Mouse (Mus musculus) monocyte, adult 2 months (primary cell): ENCODE measurements around the gene Tbc1d12.
"Not testable (repeated sequence)": the region's sequence is repeated elsewhere in the genome, so short reads cannot be mapped to it uniquely, and the experiment has no call there.

Experiments
- DNase-seq, 2 experiments: peaks; one replicate each; pipeline ENCODE4 v3.0.0; 2022; ENCODE audit warnings: low spot score in 2 of 2, low read depth in 1 of 2

The Tbc1d12 gene

GRCm38 (mm10) chr19:38836438-38837170 is at the start of gene Tbc1d12:
TSS of gene Tbc1d12 (plus strand) at chr19:38836579.
- DNase-seq = peak; percentile 61 to 77

GRCm38 (mm10) chr19:38787756-38788155 is 48.6 kb upstream of the Tbc1d12 start:
- DNase-seq = no peak

DNA sequence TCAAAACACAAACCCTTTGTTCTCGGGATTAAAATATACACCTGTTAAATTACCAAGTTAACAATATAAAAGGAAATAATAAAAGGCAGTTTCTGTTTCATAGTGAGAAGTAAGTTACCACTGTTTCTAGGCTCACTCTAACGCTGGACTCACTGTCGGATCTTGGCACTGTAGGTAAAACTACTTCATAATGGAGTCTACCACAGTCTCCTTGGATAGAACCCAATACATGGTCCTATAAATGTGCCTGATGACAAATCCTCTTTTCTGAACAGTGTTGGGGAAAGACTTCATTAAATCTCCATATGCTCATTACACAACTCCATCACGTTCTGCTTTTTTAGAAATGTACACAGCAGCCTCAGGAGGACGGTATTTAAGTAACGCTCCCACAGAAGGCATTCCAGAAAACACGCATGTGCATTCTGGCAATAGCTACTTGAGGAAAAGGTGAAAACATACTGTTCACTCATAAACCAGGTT is 42.8 kb upstream of the Tbc1d12 start:
- no peak for DNase-seq

DNA sequence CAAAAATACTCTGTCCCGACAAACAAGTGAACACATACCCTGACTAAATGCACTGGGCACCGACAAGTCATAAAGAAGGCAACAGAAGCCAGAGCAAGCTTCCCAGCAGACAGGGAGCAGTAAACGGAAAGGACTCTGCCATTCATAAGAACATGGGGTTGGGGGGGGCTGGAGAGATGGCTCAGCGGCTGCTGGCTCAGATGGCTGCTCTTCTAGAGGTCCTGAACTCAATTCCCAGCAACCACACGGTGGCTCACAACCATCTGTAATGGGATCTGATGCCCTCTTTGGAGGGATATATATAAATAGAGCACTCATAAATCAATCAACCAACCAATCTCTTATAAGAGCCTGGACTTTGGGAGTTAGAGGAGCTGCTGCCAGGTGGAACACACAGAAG is 39.8 kb upstream of the Tbc1d12 start:
- DNase-seq = no peak

- no peak for DNase-seq
These were observed 38.1 kb upstream of the Tbc1d12 start for GRCm38 (mm10) chr19:38798291-38798690.

GRCm38 (mm10) chr19:38798801-38799200 is 37.6 kb upstream of the Tbc1d12 start:
- DNase-seq = no peak

DNA sequence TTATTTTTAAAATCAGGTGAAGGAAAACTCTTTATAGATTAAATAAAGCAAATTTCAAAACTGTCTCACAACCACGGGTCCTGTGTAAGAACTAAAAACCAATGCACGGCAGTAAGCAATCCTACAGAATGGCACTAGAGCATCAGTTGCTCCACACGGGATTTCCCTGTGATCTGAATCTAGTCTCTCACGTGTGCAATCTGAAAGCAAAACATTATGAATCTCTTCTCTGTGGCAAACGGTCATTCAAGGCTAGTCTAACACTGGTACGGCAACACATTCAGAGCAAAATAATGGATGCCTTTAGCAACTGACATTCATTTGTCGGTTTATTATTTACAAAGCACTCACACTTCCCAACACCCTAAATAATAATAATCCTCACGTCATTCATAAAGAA is 18.2 kb upstream of the Tbc1d12 start:
- DNase-seq = no peak

DNA sequence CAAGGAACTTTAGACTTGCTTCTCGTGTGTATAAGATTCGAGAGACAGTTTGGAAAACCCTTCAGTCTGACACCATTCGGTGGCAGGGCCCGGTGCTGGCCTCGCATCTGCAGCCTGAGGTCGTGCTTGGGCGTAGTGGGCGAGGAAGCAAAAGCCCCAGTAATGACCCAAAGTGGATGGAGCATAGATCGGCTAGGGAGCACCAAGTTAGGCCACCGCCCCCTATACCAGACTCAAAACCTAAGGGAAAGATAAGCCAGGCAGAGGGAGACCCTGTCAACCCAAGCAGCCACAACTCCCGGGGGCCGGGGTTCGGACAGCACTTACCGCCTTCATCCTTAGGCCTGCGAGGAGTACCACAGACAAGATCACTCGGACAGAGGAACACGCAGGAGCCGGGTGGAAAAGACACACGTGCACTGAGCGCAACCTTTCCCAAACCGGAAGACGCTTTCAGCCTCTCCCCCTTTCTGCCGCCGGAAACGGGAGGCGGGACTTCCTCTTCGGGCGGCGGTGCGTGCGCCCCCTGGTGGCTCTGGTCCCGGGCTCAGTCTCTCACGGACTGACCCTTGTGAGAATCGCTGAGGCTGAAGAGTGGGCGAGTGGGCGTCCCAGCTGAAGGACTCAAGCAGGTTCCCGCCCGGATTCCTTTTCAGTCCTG is 17.5 kb upstream of the Tbc1d12 start, which contains the start of gene Noc3l:
Noc3l (minus strand) TSS at position 472 of the 661 bp plus-strand sequence.
- peak; percentile 81 to 91 for DNase-seq

- DNase-seq = no peak
These were observed 17.0 kb upstream of the Tbc1d12 start for GRCm38 (mm10) chr19:38819427-38819802.

DNA sequence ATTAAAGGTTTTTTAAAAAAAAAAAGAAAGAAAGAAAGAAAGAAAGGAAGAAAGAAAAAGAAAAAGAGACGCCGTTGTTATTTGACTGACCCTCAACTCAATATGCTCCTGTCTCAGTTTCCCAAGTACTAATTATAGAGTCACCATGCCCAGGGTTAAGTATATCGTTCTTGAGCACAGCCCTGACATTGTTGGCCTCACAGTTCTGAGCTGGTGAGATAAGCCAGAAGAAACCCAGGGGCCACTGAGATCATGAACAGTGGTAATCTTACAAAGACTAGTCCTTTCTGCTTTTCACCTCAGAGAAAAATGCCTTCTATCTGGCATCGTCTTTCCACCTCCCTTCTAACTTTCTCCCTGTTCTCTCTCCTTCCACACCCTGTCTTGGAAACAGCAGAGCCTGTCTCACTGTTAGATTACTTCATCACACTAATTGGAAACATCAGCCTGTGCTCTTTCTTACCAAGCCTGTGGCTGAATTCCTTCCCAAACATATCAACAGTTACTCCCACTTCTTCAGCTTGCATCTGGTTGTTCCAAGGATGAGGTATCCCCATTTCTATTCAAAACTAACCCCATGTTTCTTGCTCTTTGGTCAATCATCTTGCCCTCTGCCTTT is 16.1 kb upstream of the Tbc1d12 start:
- DNase-seq = no peak

- no peak for DNase-seq
These were observed 3.2 kb upstream of the Tbc1d12 start for GRCm38 (mm10) chr19:38833224-38833623.

GRCm38 (mm10) chr19:38836084-38836437 is 318 bp upstream of the Tbc1d12 start:
- no peak for DNase-seq

DNA sequence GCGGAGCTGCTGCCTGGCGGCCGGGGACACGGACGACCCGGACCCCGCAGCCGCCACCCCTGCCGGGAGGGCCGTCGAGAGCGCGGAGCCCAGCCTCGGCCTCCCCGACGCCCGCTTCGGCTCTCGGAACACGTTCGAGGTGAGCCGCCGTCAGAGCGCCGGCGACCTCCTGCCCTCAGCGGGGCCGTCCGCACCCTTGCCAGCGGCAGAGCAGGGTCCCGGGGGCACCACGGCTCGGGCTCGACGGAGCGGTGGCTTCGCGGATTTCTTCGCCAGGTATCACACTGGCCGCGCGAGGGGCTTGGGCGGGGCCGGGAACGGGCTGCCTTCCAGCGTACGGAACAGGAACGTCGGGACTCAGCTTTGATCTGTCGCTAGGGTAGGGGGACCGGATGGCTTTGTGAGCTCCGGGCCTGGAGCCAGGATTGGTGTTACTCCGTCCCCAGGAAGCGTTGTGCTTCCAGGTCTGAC is 827 bp downstream of the Tbc1d12 start:
- peak in 1 of 2 experiments; percentile 1 for DNase-seq

GRCm38 (mm10) chr19:38844817-38845216 is 8.4 kb downstream of the Tbc1d12 start:
- DNase-seq = no peak

- no peak for DNase-seq
These were observed 10.0 kb downstream of the Tbc1d12 start for GRCm38 (mm10) chr19:38846373-38846772.

- DNase-seq = no peak
These were observed 21.8 kb downstream of the Tbc1d12 start for GRCm38 (mm10) chr19:38858224-38858623.

DNA sequence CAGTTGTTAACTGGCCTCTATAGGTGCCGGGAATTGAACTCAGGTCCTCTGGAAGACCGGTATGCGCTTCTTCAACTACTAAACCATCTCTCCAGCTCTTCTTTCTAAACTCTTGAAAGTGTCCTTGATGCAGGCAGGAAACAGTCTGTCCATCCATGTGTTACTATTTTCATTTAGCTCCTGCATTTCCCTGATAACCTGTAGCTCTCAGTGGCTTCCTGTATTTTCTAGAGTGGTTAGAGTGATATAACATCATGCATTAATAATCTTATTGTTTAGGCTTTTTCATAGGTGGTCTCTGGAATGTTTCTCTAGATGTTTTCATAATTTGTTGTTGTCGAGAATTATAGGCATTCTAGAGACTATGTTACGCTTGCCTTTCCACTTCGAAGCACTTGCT is 26.1 kb downstream of the Tbc1d12 start:
- no peak for DNase-seq

- DNase-seq = not testable (repeated sequence)
These were observed 38.4 kb downstream of the Tbc1d12 start for GRCm38 (mm10) chr19:38874825-38875224.

DNA sequence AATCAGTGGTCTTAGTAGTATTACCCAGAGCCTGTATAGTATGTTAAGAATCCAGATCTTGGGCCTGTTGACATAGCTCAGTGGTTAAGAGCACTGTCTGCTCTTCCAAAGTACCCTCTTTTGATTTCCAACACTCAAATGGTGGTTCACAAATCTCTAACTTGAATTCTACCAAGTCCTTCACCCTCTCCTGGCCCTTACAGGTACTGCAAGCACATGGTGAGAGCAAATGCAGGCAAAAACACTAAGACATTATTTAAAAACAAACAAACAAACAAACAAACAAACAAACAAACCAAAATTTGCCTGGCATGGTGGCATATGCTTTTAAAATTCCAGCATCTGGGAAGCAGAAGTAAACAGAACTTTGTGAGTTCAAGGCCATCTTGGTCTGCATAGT is 43.9 kb downstream of the Tbc1d12 start:
- no peak for DNase-seq

DNA sequence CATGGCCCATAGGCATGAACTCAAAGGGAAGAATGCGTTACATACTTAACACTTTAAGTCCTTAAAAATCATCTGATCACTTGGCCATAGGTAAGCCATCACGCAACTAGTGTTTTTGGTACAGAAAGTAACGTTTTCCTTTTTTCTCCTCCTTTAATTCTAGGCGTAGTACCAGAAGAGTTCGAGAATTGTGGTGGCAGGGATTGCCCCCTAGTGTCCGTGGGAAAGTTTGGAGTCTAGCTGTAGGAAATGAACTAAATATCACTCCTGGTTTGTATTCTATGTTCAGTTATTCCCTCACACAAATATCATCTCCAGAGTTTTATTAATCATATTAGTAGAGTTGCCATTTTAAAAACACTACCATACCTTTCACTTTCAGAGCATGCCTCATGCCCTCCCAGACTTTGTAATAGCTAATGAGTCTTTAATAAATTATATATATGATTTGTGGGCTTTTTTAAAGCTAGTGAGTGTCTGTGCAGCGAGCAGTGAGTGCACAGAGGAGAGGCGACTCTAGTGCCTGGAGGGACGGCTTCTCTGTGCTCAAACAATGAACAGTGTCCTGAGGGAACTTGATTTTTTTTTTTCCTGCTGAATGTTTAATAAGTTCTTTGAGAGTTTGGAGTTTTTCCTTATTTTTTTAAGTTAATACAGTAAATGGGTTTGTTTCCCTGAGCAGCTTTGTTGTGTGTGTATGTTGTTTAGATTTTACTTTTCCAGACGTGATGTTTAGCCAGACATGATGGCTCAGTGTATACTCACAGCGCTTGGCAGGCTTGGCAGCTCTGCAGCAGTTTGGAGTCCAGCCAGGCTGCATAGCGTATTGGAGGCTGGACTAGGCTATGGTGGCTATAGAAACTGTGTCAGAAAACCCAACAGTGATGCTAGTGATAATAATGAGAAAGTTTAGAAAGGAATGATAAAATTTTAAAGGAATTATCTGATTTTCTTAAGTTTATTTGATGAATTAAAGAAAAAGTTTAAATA is 65.1 kb downstream of the Tbc1d12 start:
- DNase-seq = no peak

DNA sequence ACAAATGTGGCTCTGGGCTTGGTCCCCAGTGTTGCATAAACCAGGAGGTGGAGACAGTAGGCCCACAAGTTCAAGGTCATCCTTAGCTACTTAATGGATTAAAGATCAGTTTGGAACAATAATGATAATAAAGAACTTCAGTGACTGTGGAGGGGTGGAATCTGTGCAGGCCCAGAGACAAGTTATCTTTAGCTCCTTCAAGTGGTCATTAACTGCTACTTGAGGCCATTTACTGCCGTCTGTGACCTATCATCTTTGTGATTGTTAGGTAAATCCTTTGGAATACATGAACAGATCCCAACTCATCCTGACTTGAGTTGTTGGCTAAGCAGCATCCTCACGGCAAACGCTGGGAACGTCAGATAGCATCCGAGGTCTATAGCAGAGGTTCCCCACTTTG is 66.1 kb downstream of the Tbc1d12 start:
- DNase-seq = no peak
